Mouse (Mus musculus): ENCODE data around the gene Gm7579. TPM values are rescaled to one million over a fixed set of nuclear protein-coding genes. Genes with fewer than 3 reads are reported as not detected.
"Not testable (repeated sequence)": the region's sequence is repeated elsewhere in the genome, so short reads cannot be mapped to it uniquely, and the experiment has no call there.

Gene Gm7579
- not detected in 2 replicates for polyA plus RNA-seq (2016; fragmentation: Nextera tagmentation; extraction: Ambion mirVana)

DNA sequence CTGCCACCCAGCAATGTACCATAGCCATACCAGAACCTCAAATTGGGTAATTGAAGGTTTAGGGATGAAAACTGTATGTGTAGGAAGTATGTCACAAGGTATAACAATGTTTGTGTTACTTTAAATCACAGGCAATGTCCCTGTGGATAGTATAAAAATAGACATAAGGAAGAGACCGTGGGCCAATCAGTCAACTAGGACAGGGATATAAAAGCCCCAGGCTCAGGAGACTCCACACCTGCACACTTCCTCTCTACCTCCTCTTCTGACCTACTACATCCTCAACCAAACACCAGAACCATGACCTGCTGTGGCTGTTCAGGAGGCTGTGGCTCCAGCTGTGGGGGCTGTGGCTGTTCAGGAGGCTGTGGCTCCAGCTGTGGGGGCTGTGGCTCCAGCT lies at the start of gene Gm7579:
Gene Gm7579, plus strand, starts transcription at position 301 of the 400 bp plus-strand sequence.
- H3K27ac ChIP-seq = no peak within 1 kb of the TSS
- H3K27me3 ChIP-seq (ENCODE audit: poor library complexity, severe bottlenecking) = no peaks in the 10 kb centered on the region
- no peak for DNase-seq (ENCODE audit: extremely low spot score, low spot score)
- H3K4me3 ChIP-seq = no peak within 1 kb of the TSS
- no peaks in the 10 kb centered on the region for H3K9me3 ChIP-seq
- no peaks in the 10 kb centered on the region for H3K36me3 ChIP-seq (replicated peaks)
- 75% methylated on average over 1 of the region's 1 CpGs for WGBS
- no peaks in the 10 kb centered on the region for H3K4me1 ChIP-seq

DNA sequence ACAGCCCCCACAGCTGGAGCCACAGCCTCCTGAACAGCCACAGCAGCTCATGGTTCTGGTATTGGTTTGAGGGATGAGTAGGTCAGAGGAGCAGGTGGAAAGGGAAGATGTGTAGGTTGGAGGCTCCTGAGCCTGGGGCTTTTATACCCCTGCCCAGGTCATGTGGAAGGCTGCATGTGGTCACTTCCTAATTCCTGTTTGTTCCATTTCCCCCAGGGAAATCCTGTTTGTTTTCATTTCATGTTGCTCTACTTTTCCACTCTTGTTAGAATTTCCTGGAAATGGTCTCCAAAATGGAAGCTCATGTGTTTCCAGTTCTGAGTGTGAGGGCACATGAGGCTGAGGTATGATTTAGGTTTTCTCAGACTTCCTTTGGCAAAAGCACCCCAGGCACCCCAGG lies 46.0 kb upstream of the Gm7579 start, which contains the start of gene Gm4553:
Gene Gm4553, minus strand, starts transcription at position 101 of the 400 bp plus-strand sequence.
- not testable (repeated sequence) for H3K4me3 ChIP-seq; H3K4me1 ChIP-seq; H3K27me3 ChIP-seq (ENCODE audit: poor library complexity, severe bottlenecking); DNase-seq (ENCODE audit: extremely low spot score, low spot score); H3K27ac ChIP-seq; H3K9me3 ChIP-seq; H3K36me3 ChIP-seq (replicated peaks)

DNA sequence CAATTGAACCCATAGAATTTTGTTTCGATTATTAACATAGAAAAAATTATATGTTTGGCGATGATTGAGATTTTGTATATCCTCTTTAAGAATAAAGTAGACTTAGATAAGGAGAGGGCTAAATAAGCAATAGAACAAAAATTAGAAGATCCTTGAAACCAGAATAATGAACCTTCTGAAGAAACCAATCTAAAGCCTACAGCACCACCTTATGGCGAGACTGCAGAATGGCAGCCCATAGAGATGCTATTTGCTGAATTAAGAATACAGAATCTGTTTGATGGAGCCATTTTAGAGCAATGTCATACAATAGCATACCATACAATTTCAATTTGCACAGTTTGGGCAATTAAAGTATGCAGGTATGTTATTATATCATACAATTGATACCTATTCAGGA lies 41.8 kb upstream of the Gm7579 start:
- WGBS = 51% methylated on average over 3 of the region's 3 CpGs
- H3K4me3 ChIP-seq = no peak overlapping the region

DNA sequence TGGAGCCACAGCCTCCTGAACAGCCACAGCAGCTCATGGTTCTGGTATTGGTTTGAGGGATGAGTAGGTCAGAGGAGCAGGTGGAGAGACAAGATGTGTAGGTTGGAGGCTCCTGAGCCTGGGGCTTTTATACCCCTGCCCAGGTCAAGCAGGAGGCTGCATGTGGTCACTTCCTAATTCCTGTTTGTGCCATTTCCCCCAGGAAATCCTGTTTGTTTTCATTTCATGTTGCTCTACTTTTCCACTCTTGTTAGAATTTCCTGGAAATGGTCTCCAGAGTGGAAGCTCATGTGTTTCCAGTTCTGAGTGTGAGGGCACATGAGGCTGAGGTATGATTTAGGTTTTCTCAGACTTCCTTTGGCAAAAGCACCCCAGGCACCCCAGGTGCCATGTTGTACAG lies 35.8 kb upstream of the Gm7579 start, which contains the start of gene Krtap5-2:
Gene Krtap5-2, minus strand, starts transcription at position 101 of the 400 bp plus-strand sequence.
- not testable (repeated sequence) for H3K27ac ChIP-seq; H3K4me3 ChIP-seq; H3K9me3 ChIP-seq; H3K36me3 ChIP-seq (replicated peaks); DNase-seq (ENCODE audit: extremely low spot score, low spot score); H3K4me1 ChIP-seq; H3K27me3 ChIP-seq (ENCODE audit: poor library complexity, severe bottlenecking)

More for the DNA sequence above, 41.8 kb upstream of the Gm7579 start:
- H3K27ac ChIP-seq = no peak overlapping the region
- H3K4me1 ChIP-seq = no peaks in the 10 kb centered on the region
- H3K9me3 ChIP-seq = no peaks in the 10 kb centered on the region
- no peaks in the 10 kb centered on the region for H3K27me3 ChIP-seq (ENCODE audit: poor library complexity, severe bottlenecking)
- H3K36me3 ChIP-seq (replicated peaks) = no peaks in the 10 kb centered on the region
- DNase-seq (ENCODE audit: extremely low spot score, low spot score) = no peak

DNA sequence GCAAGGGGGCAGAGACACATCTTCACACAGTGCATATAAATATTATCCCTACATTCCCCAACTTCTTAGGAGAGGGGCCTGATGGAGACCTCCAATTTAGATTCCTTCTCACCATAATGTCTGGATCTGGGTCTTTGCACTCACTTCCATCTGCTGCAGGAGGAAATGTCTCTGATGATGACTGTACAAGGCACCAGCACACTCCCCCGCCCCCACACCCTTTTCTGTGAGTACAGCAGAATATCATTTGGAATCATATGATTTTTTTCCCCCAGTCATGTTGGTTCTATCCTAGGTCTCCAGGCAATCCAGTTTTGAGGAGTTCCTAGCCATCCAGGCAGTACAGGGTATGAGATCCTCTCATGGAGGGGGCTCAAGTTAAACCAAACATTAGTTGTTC lies 33.0 kb upstream of the Gm7579 start:
- Histone ChIP-seq H3K4me1 (no peaks in the 10 kb centered on the region), H3K36me3 (replicated peaks) (no peaks in the 10 kb centered on the region), H3K27ac (no peak overlapping the region), H3K9me3 (no peaks in the 10 kb centered on the region), H3K4me3 (no peak overlapping the region), H3K27me3 (ENCODE audit: poor library complexity, severe bottlenecking) (no peaks in the 10 kb centered on the region)
- 81% methylated on average over 1 of the region's 1 CpGs for WGBS
- DNase-seq (ENCODE audit: extremely low spot score, low spot score) = no peak

DNA sequence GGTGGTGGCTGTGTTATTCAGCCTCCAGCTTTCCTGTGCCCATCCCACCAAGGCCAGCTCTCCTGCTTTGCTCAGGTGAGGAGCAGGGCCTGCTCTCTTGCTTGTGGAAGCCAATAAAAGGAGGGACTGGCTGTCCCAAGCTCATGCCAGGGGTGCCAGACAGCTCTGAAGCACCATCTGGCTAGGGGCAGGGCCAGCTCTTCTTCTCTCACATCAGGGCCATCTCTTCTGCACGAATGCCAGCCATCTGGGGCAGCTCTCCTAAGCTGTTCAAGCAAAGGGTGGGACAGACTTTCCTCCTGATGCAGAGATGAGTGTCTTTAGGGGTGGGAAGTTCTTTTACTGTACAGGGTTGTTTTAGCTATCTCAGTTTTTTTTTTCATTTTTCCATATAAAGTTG lies 30.6 kb upstream of the Gm7579 start:
- H3K4me3 ChIP-seq = no peak overlapping the region
- no peak overlapping the region for H3K27ac ChIP-seq
- H3K27me3 ChIP-seq (ENCODE audit: poor library complexity, severe bottlenecking) = no peaks in the 10 kb centered on the region
- H3K36me3 ChIP-seq (replicated peaks) = no peaks in the 10 kb centered on the region
- no peaks in the 10 kb centered on the region for H3K4me1 ChIP-seq
- no peak for DNase-seq (ENCODE audit: extremely low spot score, low spot score)
- no peaks in the 10 kb centered on the region for H3K9me3 ChIP-seq
- WGBS = 44% methylated on average over 1 of the region's 1 CpGs

DNA sequence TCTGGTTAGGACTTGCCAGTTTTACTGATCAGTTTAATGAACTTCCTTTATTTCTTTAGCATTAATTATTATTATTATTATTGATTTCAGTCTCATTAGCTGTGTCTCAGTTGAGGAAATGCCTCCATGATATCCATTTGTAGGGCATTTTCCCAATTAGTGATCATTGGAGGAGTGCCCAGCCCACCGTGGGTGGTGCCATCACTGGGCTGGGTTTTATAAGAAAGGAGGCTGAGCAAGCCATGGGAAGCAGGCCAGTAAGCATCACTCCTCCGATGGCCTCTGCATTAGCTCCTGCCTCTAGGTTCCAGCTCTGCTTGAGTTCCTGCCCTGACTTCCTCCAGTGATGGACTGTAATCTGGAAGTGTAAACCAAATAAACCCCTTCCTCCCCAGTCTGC lies 23.5 kb upstream of the Gm7579 start:
- 80% methylated on average over 2 of the region's 2 CpGs for WGBS
- Histone ChIP-seq H3K4me3 (no peak overlapping the region), H3K4me1 (no peaks in the 10 kb centered on the region), H3K36me3 (replicated peaks) (no peaks in the 10 kb centered on the region), H3K9me3 (no peaks in the 10 kb centered on the region), H3K27me3 (ENCODE audit: poor library complexity, severe bottlenecking) (no peaks in the 10 kb centered on the region), H3K27ac (no peak overlapping the region)
- no peak for DNase-seq (ENCODE audit: extremely low spot score, low spot score)

DNA sequence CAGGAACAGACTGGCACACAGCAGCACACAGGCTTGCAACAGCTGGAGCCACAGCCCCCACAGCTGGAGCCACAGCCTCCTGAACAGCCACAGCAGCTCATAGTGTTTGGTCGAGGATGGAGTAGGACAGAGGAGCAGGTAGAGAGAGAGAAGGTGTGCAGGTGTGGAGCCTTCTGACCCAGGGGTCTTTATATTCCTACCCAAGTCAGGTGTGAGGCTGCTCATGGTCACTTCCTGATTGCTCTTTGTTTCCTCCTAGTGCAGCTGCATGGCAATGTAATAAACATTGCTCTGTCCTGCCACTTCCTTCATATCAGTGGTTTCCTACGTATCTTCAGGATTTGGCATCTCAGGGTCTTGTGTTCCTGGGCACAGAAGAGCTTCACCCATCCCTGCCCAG lies 21.4 kb upstream of the Gm7579 start, which contains the start of gene Gm10153:
Gene Gm10153, minus strand, starts transcription at position 101 of the 400 bp plus-strand sequence.
- Histone ChIP-seq H3K27me3 (ENCODE audit: poor library complexity, severe bottlenecking) (no peaks in the 10 kb centered on the region), H3K36me3 (replicated peaks) (no peaks in the 10 kb centered on the region), H3K9me3 (no peaks in the 10 kb centered on the region), H3K4me3 (no peak within 1 kb of the TSS), H3K4me1 (no peaks in the 10 kb centered on the region), H3K27ac (no peak within 1 kb of the TSS)
- no peak for DNase-seq (ENCODE audit: extremely low spot score, low spot score)
- 52% methylated on average over 2 of the region's 2 CpGs for WGBS

DNA sequence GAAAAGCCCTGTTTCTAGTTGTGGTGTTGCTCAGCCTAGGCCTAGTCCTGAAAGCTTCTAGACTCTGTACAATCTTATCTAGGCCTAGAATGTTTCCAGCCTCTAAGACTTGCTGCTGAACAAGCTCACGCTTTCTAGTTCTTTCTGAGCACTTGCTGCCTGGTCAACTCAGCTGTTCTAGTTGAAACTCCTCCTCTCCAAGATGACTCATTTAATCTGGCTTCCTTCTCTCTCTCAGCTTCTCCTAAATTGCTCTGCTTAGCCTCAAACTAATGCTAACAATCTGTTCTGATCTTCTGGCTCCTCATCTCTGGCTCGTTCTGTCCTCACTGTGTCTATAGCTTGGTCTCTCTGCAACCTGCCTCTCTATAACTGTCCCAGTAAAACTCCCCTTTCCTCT lies 12.9 kb upstream of the Gm7579 start:
- 80% methylated on average over 2 of the region's 2 CpGs for WGBS
- no peak for DNase-seq (ENCODE audit: extremely low spot score, low spot score)
- Histone ChIP-seq H3K36me3 (replicated peaks) (no peaks in the 10 kb centered on the region), H3K4me3 (no peak overlapping the region), H3K27ac (no peak overlapping the region), H3K4me1 (no peaks in the 10 kb centered on the region), H3K27me3 (ENCODE audit: poor library complexity, severe bottlenecking) (0 out of 2 replicates have a peak, but pooled peaks cover 3% of the 10 kb centered on the region), H3K9me3 (no peaks in the 10 kb centered on the region)

DNA sequence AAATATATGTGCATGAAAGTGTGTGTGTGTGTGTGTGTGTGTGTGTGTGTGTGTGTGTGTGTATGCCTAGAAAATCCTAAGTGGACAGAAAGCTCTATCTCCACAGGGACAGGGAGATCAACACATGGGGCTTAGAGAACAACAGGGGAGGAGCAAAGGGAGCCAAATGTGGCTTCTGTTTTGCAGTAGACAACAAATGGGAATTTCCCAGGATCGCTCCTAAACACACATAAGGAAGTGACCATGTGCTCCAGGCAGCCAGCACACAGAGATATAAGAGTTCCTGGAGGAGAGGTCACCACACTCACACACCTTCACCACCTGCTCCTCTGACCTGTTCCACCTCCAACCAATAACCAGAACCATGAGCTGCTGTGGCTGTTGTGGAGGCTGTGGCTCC lies 10.6 kb upstream of the Gm7579 start, which contains the start of gene Krtap5-3:
Gene Krtap5-3, plus strand, starts transcription at position 301 of the 400 bp plus-strand sequence.
- no peak for DNase-seq (ENCODE audit: extremely low spot score, low spot score)
- WGBS = 77% methylated on average over 1 of the region's 1 CpGs
- no peaks in the 10 kb centered on the region for H3K9me3 ChIP-seq
- H3K4me1 ChIP-seq = no peaks in the 10 kb centered on the region
- H3K4me3 ChIP-seq = no peak within 1 kb of the TSS
- H3K36me3 ChIP-seq (replicated peaks) = no peaks in the 10 kb centered on the region
- H3K27ac ChIP-seq = no peak within 1 kb of the TSS
- H3K27me3 ChIP-seq (ENCODE audit: poor library complexity, severe bottlenecking) = 0 out of 2 replicates have a peak, but pooled peaks cover 3% of the 10 kb centered on the region

DNA sequence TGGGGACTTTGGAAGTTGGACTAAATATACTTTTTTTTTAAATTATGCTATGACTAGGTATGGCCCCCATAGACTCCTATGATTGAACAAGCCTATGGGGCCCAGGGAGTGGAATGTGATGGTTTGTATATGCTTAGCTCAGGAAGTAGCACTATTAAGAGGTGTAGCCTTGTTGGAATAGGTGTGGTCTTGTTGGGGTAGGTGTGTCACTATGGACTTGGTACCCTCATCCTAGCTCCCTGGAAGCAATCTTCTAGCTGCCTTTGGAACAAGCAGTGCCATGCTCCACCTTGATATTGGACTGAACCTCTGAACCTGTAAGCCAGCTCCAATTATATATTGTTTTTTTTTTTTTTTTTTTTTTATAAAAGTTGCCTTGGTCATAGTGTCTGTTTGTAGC lies 6.2 kb upstream of the Gm7579 start:
- Histone ChIP-seq H3K27me3 (ENCODE audit: poor library complexity, severe bottlenecking) (0 out of 2 replicates have a peak, but pooled peaks cover 3% of the 10 kb centered on the region), H3K9me3 (no peaks in the 10 kb centered on the region), H3K4me1 (no peaks in the 10 kb centered on the region), H3K27ac (no peak overlapping the region), H3K36me3 (replicated peaks) (no peaks in the 10 kb centered on the region), H3K4me3 (no peak overlapping the region)
- DNase-seq (ENCODE audit: extremely low spot score, low spot score) = no peak

DNA sequence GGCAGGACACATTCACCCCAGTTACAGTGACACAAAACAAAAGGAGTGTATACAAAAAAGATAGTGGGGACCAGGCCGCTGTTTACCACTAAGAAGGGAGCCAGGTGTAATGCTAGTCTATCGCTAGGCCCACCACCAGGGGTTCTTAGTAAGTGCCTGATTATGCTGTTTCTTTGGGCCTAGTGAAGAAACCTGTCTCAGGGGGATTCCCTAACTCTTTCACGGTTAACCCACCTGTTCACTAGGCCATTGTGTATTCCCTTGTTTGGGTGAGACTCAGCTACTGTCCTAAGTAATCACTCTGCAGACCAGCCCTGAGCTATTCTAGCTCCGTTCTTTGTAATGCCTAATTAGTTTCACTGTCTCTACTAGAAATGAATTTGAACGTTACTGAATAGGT lies 4.8 kb upstream of the Gm7579 start:
- not testable (repeated sequence) for H3K9me3 ChIP-seq; H3K4me1 ChIP-seq; H3K4me3 ChIP-seq; H3K27ac ChIP-seq; H3K36me3 ChIP-seq (replicated peaks); DNase-seq (ENCODE audit: extremely low spot score, low spot score); H3K27me3 ChIP-seq (ENCODE audit: poor library complexity, severe bottlenecking)
- 76% methylated on average over 5 of the region's 5 CpGs for WGBS

DNA sequence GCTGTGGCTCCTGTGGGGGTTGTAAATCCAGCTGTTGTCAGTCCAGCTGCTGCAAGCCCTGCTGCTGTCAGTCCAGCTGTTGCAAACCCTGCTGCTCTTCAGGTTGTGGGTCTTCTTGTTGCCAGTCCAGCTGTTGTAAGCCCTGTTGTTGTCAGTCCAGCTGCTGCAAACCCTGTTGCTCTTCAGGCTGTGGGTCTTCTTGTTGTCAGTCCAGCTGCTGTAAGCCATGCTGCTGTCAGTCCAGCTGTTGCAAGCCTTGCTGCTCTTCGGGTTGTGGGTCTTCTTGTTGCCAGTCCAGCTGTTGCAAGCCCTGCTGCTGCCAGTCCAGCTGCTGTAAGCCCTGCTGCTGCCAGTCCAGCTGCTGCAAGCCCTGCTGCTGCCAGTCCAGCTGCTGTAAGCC lies 477 bp downstream of the Gm7579 start:
- not testable (repeated sequence) for H3K27me3 ChIP-seq (ENCODE audit: poor library complexity, severe bottlenecking); DNase-seq (ENCODE audit: extremely low spot score, low spot score); H3K4me3 ChIP-seq; H3K4me1 ChIP-seq; H3K9me3 ChIP-seq; H3K36me3 ChIP-seq (replicated peaks); H3K27ac ChIP-seq
- 70% methylated on average over 1 of the region's 1 CpGs for WGBS

DNA sequence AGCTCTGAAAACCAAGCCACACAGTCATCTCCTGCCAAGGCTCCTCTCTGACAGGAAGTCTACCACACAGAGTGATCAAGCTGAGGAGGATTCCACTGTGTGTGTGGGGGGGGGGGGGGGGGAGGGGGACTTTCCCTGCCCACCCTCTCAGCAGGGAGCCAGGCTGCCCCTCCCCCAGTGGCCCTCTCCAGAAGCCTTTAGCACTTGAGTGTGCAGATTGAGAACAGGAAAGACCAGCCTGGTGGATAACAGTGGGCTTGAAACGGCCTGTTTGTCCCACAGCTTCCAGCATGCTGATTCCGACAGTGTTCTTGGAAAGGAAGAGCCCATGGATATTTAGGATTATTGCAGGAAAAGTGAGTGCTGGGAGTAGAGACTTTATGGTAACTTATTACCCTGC lies 12.9 kb downstream of the Gm7579 start:
- WGBS = 48% methylated on average over 2 of the region's 2 CpGs
- H3K4me3 ChIP-seq = no peak overlapping the region
- no peak for DNase-seq (ENCODE audit: extremely low spot score, low spot score)
- no peaks in the 10 kb centered on the region for H3K9me3 ChIP-seq
- no peaks in the 10 kb centered on the region for H3K36me3 ChIP-seq (replicated peaks)
- H3K27me3 ChIP-seq (ENCODE audit: poor library complexity, severe bottlenecking) = no peaks in the 10 kb centered on the region
- H3K4me1 ChIP-seq = peaks cover 7% of the 10 kb centered on the region; the same call in 1 of the 2 replicates
- 0 out of 2 replicates have a peak overlapping the region, but pooled peaks have one; percentile 11 for H3K27ac ChIP-seq
